Mouse (Mus musculus) right cerebral cortex, adult 18-20 months (tissue): ENCODE results near the gene Cdh12.

Source experiments
- DNase-seq: peaks from one replicate; pipeline ENCODE4 v3.0.0; 2022; ENCODE audit warnings: mixed read lengths

The Cdh12 gene

DNA sequence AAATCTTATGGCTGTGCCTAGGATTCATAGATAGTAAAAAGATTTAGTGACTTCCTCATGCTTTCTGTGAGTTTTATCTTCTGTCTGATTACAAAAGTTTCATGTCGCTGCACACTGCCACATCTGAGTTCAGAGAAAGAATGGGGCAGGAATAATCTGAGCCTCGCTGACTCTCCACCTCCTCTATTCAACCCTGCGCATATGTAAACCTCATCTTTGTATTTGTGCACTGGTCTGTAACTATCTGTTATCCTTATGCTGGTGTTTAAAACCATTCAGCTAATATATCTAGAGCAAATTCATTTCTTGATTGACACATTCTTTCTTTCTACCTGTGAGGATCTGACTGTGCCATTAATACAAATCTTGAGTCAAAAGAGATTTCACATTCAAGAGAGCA, 944.0 kb downstream of the Cdh12 start:
- DNase-seq = no peak

- peak; percentile 80 for DNase-seq
Observed at GRCm38 (mm10) chr15:21405196-21405595, 956.1 kb downstream of the Cdh12 start.

DNA sequence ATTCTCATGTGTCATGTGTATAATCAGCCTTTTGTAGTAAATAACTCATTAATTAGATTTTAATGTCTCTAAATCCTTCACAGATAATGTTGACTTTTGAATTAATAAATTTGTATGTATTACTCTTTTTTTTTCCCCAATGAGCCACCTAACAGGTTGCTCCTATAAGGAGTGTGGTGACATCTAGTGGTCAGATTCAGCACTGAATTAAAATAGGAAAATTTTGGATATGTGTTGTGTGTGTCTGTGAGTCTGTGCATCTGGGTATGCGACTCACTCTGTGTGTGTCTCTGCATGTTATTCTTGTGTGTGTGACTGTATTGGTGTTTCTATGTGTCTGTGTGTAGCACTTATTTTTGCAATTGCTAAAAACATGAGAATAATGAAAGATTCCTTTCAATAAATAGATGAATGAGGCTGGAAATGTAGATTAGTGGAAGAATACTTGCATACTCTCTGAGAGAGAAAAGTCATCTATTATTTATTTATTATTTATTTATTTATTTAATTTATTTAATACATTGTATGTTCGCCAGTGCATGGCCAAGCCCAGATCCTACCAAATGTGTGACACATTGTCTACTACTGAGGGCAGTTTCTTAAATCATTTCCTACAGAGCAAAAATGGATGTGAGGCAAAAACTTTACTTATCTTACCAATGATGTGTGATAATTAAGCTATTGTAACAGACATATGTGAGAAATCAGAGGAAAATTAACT, 958.4 kb downstream of the Cdh12 start:
- no peak for DNase-seq

- no peak for DNase-seq
Observed at GRCm38 (mm10) chr15:21437347-21437746, 988.3 kb downstream of the Cdh12 start.

DNA sequence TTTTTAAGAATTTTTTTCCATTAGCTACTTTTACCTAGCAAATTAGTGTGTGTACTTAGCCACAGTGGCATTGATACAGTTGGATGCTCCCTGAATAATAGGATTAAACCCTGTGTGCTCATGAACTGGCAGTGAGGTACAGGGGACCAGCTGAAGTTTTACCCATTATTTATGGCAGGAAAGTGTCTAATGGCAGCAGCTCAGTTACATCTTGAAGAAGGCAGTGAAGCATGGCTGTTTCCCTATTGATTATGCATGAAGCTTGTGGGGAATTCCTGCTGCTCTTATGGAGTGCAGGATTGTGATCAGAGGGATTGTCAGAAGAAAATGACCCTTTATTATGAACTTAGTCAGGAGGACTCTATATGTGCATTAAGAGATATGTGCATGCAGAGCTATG, 988.9 kb downstream of the Cdh12 start:
- DNase-seq = no peak

- DNase-seq = no peak
Observed at GRCm38 (mm10) chr15:21458098-21458497, 1009.0 kb downstream of the Cdh12 start.

- DNase-seq = no peak
Observed at GRCm38 (mm10) chr15:21519355-21519869, 1070.3 kb downstream of the Cdh12 start.

DNA sequence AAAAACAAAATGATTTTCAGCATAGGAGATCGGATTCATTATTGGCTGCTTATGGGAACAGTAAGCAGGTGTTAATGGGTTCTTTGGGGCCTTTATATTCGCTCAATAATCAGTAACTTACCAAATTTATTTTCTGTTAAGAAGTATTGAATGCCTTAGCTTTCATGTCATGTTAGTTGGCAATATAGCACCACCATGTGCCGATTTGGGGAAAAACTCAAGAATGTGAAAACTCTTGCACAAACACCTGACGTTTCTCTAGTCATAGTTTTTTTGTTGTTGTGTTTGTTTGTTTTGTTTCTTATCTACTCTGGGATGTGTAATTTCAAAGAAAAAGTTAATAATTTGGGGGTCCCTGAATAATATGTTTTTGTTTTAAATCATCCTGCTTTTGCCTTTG, 1081.7 kb downstream of the Cdh12 start:
- DNase-seq = no peak

GRCm38 (mm10) chr15:21536909-21537308, 1087.8 kb downstream of the Cdh12 start:
- DNase-seq = no peak

DNA sequence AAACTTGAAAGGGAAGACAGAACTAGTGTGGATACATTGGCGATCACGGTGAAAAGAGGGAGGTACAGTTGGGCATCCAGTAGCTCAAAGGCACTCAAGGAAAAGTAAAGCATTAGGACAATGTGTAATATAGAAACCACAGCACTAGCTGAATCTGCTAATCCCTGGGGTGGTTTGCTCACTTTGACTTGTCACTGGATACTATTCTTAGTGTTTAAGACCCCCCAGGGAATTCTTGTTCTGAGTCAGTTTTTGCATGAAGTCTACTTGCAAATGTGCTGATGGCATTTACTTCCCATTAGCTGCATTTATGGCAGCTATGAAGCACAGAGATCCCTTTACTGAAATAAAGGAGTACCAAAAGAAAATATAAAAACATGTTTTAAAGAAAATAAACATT, 1095.7 kb downstream of the Cdh12 start:
- no peak for DNase-seq

DNA sequence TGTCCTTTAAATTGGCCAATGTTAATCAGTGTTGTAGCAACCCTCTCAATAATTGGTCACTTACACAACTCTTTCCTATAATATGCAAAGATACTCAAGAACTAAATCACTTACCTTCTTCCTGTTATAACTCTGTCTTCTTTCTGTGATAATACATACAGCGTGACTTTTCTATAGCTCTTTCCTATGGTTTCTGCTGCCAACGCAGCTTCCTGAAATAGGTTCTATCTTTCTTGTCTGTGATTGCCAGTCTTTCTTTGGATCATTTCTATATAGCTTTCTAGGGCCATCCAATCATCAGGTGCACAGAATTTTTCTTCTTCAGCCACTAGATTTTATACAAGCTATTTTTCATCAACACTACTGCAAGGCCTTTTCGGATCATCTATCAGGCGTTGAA, 1106.9 kb downstream of the Cdh12 start:
- no peak for DNase-seq

DNA sequence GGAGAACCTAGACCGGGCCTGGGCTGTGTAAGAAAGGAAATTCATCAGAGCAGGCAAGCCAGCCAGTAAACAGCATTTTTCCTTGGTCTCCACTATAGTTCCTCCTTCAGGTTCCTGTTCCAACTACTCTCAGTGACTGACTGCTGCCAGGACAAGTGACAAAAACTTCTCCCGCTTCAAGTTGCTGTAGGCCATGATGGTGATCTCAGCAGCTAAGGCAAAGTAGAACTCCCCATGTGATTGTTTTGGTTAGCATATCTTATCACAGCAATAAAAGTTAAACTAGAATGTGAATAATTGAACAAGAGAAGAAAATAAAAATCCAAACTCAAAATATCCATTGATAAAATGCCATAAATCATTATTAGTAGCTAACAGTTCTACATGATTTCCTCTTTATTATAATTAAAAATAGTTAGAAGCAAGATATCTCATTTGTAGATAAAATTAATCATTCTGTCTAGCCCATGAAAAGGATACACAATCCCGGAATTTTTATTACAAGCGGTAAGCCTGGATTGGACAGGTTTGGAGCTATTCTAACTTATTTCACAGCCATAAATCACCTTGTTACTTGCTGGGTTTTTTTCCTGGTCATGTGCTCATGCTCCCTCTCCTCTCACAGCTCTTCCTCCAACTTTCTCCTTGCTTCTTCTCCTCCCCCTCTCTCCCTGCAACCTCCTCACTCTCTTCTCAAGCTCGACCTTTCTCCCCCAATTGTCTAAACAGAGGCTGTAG, 1117.4 kb downstream of the Cdh12 start:
- no peak for DNase-seq

GRCm38 (mm10) chr15:21604510-21604909, 1155.4 kb downstream of the Cdh12 start:
- DNase-seq = no peak
